In the genomic region with DNA sequence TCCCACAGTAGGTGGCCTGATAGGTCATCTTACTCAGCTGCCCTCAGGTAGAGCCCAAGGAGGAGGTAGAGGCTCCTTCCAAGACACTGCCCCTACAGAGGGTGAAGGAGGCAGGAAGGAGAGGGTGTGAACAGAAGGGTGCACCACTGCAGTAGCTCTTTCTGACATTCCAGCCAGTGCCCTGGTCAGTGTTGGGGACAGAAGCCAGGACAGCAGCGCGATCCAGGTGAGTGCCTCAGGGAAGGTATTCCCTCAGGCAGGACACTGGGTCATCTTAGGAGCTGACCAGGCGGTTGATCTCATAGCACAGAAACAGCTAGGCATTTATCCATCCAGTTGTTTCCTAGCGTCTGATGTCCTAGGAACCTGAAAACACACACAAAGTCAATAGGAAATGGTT, we compare ENCODE assay signal across 9 mouse cellular contexts. TPM values are rescaled to one million over a fixed set of nuclear protein-coding genes. Genes with fewer than 3 reads are reported as not detected.
DNase-seq lines count a peak whose midpoint lies in the region; ATAC-seq and TF ChIP-seq lines count a peak whose summit lies in the region.
"Had no signal": no experiment of that assay in that cellular context is flagged by ENCODE, and none has a peak within 500 bp of the region (broad histone marks: within the 10 kb centered on the region; RNA-seq: fewer than 3 reads in every experiment).

No protein-coding gene starts in this region.

- peak overlapping the region; percentile 48; the same call in 1 of the 2 replicates for H3K9ac ChIP-seq in heart, embryonic 12.5 days
- H3K9ac ChIP-seq in forebrain, postnatal 0 days: no peak overlapping the region
- 0 out of 2 replicates have a peak overlapping the region, but pooled peaks have one; percentile 4 for H3K9ac ChIP-seq in liver, embryonic 13.5 days

- H3K9me3 ChIP-seq in heart, embryonic 12.5 days (replicated peaks): no peaks in the 10 kb centered on the region
- H3K9me3 ChIP-seq in E14TG2a.4 (ENCODE audit: low read length): no peaks in the 10 kb centered on the region
- H3K9me3 ChIP-seq in forebrain, postnatal 0 days (ENCODE audit: low read length): no peaks in the 10 kb centered on the region
- no peaks in the 10 kb centered on the region for H3K9me3 ChIP-seq in liver, embryonic 13.5 days (replicated peaks)

- H3K4me2 ChIP-seq in heart, embryonic 12.5 days: peak overlapping the region; percentile 67
- H3K4me2 ChIP-seq in forebrain, postnatal 0 days (ENCODE audit: low read depth): peak overlapping the region; percentile 49
- peak overlapping the region; percentile 35; the same call in 1 of the 2 replicates for H3K4me2 ChIP-seq in liver, embryonic 13.5 days

- H3K4me1 ChIP-seq in heart, embryonic 12.5 days (replicated peaks): peaks cover 16% of the 10 kb centered on the region; the same call in 1 of the 2 replicates
- H3K4me1 ChIP-seq in E14TG2a.4 (replicated peaks; ENCODE audit: low read depth, low read length): peaks cover 40% of the 10 kb centered on the region
- H3K4me1 ChIP-seq in forebrain, postnatal 0 days (ENCODE audit: insufficient read depth): no peaks in the 10 kb centered on the region
- H3K4me1 ChIP-seq in liver, embryonic 13.5 days (replicated peaks): peaks cover 11% of the 10 kb centered on the region; the same call in 1 of the 2 replicates

- H3K4me3 ChIP-seq in heart, embryonic 12.5 days: peak overlapping the region; percentile 23
- H3K4me3 ChIP-seq in E14TG2a.4 (replicated peaks; ENCODE audit: low read length): peak overlapping the region; percentile 20; the same call in 1 of the 2 replicates
- peak overlapping the region; percentile 18; the same call in 1 of the 2 replicates for H3K4me3 ChIP-seq in forebrain, postnatal 0 days (ENCODE audit: low read depth, low read length)
- H3K4me3 ChIP-seq in liver, embryonic 13.5 days (replicated peaks): no peak overlapping the region

- no peaks in the 10 kb centered on the region for H3K36me3 ChIP-seq in heart, embryonic 12.5 days
- H3K36me3 ChIP-seq in E14TG2a.4 (ENCODE audit: insufficient read depth, low read length): no peaks in the 10 kb centered on the region
- no peaks in the 10 kb centered on the region for H3K36me3 ChIP-seq in forebrain, postnatal 0 days (ENCODE audit: insufficient read depth)
- no peaks in the 10 kb centered on the region for H3K36me3 ChIP-seq in liver, embryonic 13.5 days

- no peak for TF ChIP-seq CTCF in E14TG2a.4 (conservative IDR thresholded peaks at IDR 0.05; ENCODE audit: low read length)
- no peak for TF ChIP-seq CTCF in forebrain, postnatal 0 days (IDR thresholded peaks at IDR 0.05; ENCODE audit: low read depth)

- H3K27me3 ChIP-seq in heart, embryonic 12.5 days (replicated peaks): no peaks in the 10 kb centered on the region
- H3K27me3 ChIP-seq in E14TG2a.4 (ENCODE audit: insufficient read depth, low read length): peaks cover 10% of the 10 kb centered on the region
- no peaks in the 10 kb centered on the region for H3K27me3 ChIP-seq in forebrain, postnatal 0 days (ENCODE audit: insufficient read depth, low read length)
- H3K27me3 ChIP-seq in liver, embryonic 13.5 days: no peaks in the 10 kb centered on the region

- no peak for DNase-seq in heart, postnatal 14 days
- DNase-seq in forebrain, postnatal 0 days: no peak
- no peak for DNase-seq in liver, embryonic 13.5 days
- DNase-seq in thymus, postnatal 36 days: no peak
- no peak for DNase-seq in right cerebral cortex, adult 2 months (ENCODE audit: low spot score in 2 of 2)
- DNase-seq in adrenal gland, postnatal 4 days (ENCODE audit: low spot score in 2 of 2): no peak

- intact Hi-C loops in heart, postnatal 14 days (cut with DNase I): loop anchor here (10.0 kb wide), 2 partner anchors 220 to 300 kb away; partner anchors contain the start of gene Klf13

- WGBS in heart, embryonic 12.5 days: 64% methylated on average over 4 of the region's 4 CpGs
- WGBS in forebrain, postnatal 0 days: 72% methylated on average over 4 of the region's 4 CpGs
- WGBS in liver, embryonic 13.5 days (ENCODE audit: insufficient replicate concordance): 58% methylated on average over 4 of the region's 4 CpGs

- H3K27ac ChIP-seq in heart, embryonic 12.5 days (ENCODE audit: poor library complexity, severe bottlenecking): no peak overlapping the region
- no peak overlapping the region for H3K27ac ChIP-seq in forebrain, postnatal 0 days (ENCODE audit: low read depth, low read length)
- no peak overlapping the region for H3K27ac ChIP-seq in liver, embryonic 13.5 days

- ATAC-seq in heart, embryonic 12.5 days (ENCODE audit: insufficient number of reproducible peaks, low FRiP score): peak; percentile 20; the same call in 1 of the 2 replicates
- ATAC-seq in forebrain, postnatal 0 days: no peak
- ATAC-seq in liver, embryonic 13.5 days (ENCODE audit: low read depth): no peak

RNA-seq across cellular contexts. Expression of gene Trpm1, which starts 1.6 kb away (rescaled TPM):
- polyA plus RNA-seq in heart, embryonic 12.5 days (2016; fragmentation: Nextera tagmentation; extraction: Ambion mirVana): not detected in 2 replicates
- under 1 TPM in 1 of 2 experiments, not detected in 1; 0.33 TPM for total RNA-seq in heart, postnatal 14 days (2021)
- total RNA-seq in forebrain, postnatal 0 days (2014; rRNA removed): 0.23 TPM in 1 of 2 replicates, not detected in the other
- polyA plus RNA-seq in forebrain, postnatal 0 days (2015; fragmentation: Nextera tagmentation; extraction: Ambion mirVana): 0.09 and 0.45 TPM in 2 replicates
- not detected in 2 replicates for polyA plus RNA-seq in liver, embryonic 13.5 days (2015; fragmentation: Nextera tagmentation; extraction: Ambion mirVana)
- total RNA-seq in adrenal gland, postnatal 4 days (2021): not detected
- total RNA-seq: adrenal gland, postnatal 14 days had no signal
